Mouse (Mus musculus): ENCODE results near the gene Med31. TPM values are rescaled to one million over a fixed set of nuclear protein-coding genes. Genes with fewer than 3 reads are reported as not detected.
A peak's percentile ranks its signal among the peaks of the same experiment; 100 is the strongest.
"Not testable (repeated sequence)": the region's sequence is repeated elsewhere in the genome, so short reads cannot be mapped to it uniquely, and the experiment has no call there.

Med31 gene
- polyA plus RNA-seq, 1 experiment from 2014 or later, result 29.8 TPM

GRCm38 (mm10) chr11:72181136-72181535, 34.3 kb downstream of the Med31 start:
- Histone ChIP-seq H3K4me2 (no peak overlapping the region), H3K36me3 (ENCODE audit: control insufficient read depth, insufficient read depth, low read length) (peaks cover 13% of the 10 kb centered on the region), H3K27me3 (replicated peaks; ENCODE audit: control insufficient read depth, insufficient read depth, low read length) (no peaks in the 10 kb centered on the region), H3K9me3 (ENCODE audit: control insufficient read depth, low read length) (no peaks in the 10 kb centered on the region), H3K27ac (ENCODE audit: low read depth, low read length) (no peak overlapping the region), H3K4me1 (replicated peaks; ENCODE audit: control insufficient read depth, insufficient read depth, low read length) (no peaks in the 10 kb centered on the region), H3K9ac (ENCODE audit: low read depth, low read length) (no peak overlapping the region), H3K4me3 (ENCODE audit: low read depth, low read length) (no peak overlapping the region)
- DNase-seq (ENCODE audit: low spot score), result no peak
- no peak for ATAC-seq (replicated peaks; ENCODE audit: low FRiP score)
- WGBS, result 87% methylated on average over 4 of the region's 4 CpGs

DNA sequence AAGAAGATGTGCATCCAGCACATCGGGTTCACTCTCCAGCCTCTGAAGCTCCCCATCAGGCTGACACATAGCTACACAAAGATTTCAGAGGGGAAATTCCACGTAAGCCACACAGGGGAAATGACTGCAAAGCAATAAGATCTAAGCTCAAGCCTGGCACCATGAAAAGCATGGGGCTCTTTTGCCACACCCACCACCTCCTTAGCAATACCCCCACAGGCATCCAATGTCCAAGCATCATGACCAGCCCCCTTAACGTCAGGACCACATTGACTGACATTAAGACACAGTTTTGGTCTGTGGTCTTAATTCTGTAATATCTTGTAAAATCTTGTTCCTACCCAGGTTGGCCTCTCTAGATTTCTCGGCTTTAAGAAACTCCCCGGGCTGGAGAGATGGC, 34.8 kb downstream of the Med31 start:
- 88% methylated on average over 5 of the region's 5 CpGs for WGBS
- H3K36me3 ChIP-seq (ENCODE audit: control insufficient read depth, insufficient read depth, low read length), result peaks cover 13% of the 10 kb centered on the region

GRCm38 (mm10) chr11:72176553-72176952, 38.8 kb downstream of the Med31 start:
- no peak overlapping the region for H3K4me3 ChIP-seq (ENCODE audit: low read depth, low read length)
- H3K4me1 ChIP-seq (replicated peaks; ENCODE audit: control insufficient read depth, insufficient read depth, low read length), result no peaks in the 10 kb centered on the region
- H3K9me3 ChIP-seq (ENCODE audit: control insufficient read depth, low read length), result no peaks in the 10 kb centered on the region
- no peaks in the 10 kb centered on the region for H3K27me3 ChIP-seq (replicated peaks; ENCODE audit: control insufficient read depth, insufficient read depth, low read length)
- H3K9ac ChIP-seq (ENCODE audit: low read depth, low read length), result no peak overlapping the region
- no peak for ATAC-seq (replicated peaks; ENCODE audit: low FRiP score)
- no peak for DNase-seq (ENCODE audit: low spot score)
- WGBS, result 80% methylated on average over 3 of the region's 3 CpGs
- H3K36me3 ChIP-seq (ENCODE audit: control insufficient read depth, insufficient read depth, low read length), result peaks cover 18% of the 10 kb centered on the region
- H3K4me2 ChIP-seq, result no peak overlapping the region
- H3K27ac ChIP-seq (ENCODE audit: low read depth, low read length), result no peak overlapping the region

More for the DNA sequence above, 34.8 kb downstream of the Med31 start:
- DNase-seq (ENCODE audit: low spot score) (no peak), ATAC-seq (replicated peaks; ENCODE audit: low FRiP score) (no peak)
- H3K4me3 ChIP-seq (ENCODE audit: low read depth, low read length), result no peak overlapping the region
- H3K27ac ChIP-seq (ENCODE audit: low read depth, low read length), result no peak overlapping the region
- H3K27me3 ChIP-seq (replicated peaks; ENCODE audit: control insufficient read depth, insufficient read depth, low read length), result no peaks in the 10 kb centered on the region
- H3K4me1 ChIP-seq (replicated peaks; ENCODE audit: control insufficient read depth, insufficient read depth, low read length), result no peaks in the 10 kb centered on the region
- no peak overlapping the region for H3K9ac ChIP-seq (ENCODE audit: low read depth, low read length)
- no peak overlapping the region for H3K4me2 ChIP-seq
- no peaks in the 10 kb centered on the region for H3K9me3 ChIP-seq (ENCODE audit: control insufficient read depth, low read length)

- no peak overlapping the region for H3K27ac ChIP-seq (ENCODE audit: low read depth, low read length)
- no peak overlapping the region for H3K4me2 ChIP-seq
- H3K27me3 ChIP-seq (replicated peaks; ENCODE audit: control insufficient read depth, insufficient read depth, low read length), result no peaks in the 10 kb centered on the region
- no peak for DNase-seq (ENCODE audit: low spot score)
- WGBS, result 90% methylated on average over 5 of the region's 5 CpGs
- H3K4me1 ChIP-seq (replicated peaks; ENCODE audit: control insufficient read depth, insufficient read depth, low read length), result no peaks in the 10 kb centered on the region
- peaks cover 17% of the 10 kb centered on the region for H3K36me3 ChIP-seq (ENCODE audit: control insufficient read depth, insufficient read depth, low read length)
- no peak overlapping the region for H3K9ac ChIP-seq (ENCODE audit: low read depth, low read length)
- no peak for ATAC-seq (replicated peaks; ENCODE audit: low FRiP score)
- no peak overlapping the region for H3K4me3 ChIP-seq (ENCODE audit: low read depth, low read length)
- H3K9me3 ChIP-seq (ENCODE audit: control insufficient read depth, low read length), result no peaks in the 10 kb centered on the region
Measured at GRCm38 (mm10) chr11:72175966-72176365, 39.4 kb downstream of the Med31 start.

DNA sequence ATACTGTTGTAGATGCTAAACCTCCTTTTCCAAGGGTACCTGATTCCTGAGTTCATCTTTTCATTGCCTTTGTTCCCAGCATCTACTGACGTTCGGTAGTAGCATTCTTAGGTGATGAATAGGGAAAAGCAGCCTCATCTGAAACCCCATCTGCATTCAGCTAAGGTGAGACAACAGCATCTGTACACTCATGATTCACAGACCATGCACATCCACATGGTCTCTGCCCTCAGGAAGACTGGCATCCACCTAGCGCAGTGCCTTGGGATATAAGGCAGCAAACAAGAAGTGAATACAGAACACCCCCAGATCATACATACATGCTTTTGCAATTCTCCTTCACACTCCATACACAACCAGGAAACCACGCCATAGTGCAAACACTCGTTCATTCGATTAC, 40.7 kb downstream of the Med31 start:
- Histone ChIP-seq H3K9ac (ENCODE audit: low read depth, low read length) (no peak overlapping the region), H3K36me3 (ENCODE audit: control insufficient read depth, insufficient read depth, low read length) (peaks cover 12% of the 10 kb centered on the region), H3K4me2 (no peak overlapping the region), H3K4me1 (replicated peaks; ENCODE audit: control insufficient read depth, insufficient read depth, low read length) (no peaks in the 10 kb centered on the region), H3K27me3 (replicated peaks; ENCODE audit: control insufficient read depth, insufficient read depth, low read length) (no peaks in the 10 kb centered on the region), H3K27ac (ENCODE audit: low read depth, low read length) (no peak overlapping the region), H3K9me3 (ENCODE audit: control insufficient read depth, low read length) (no peaks in the 10 kb centered on the region), H3K4me3 (ENCODE audit: low read depth, low read length) (no peak overlapping the region)
- ATAC-seq (replicated peaks; ENCODE audit: low FRiP score) (no peak), DNase-seq (ENCODE audit: low spot score) (no peak)
- WGBS, result 96% methylated on average over 6 of the region's 6 CpGs

GRCm38 (mm10) chr11:72173506-72173905, 41.9 kb downstream of the Med31 start:
- no peak overlapping the region for H3K4me3 ChIP-seq (ENCODE audit: low read depth, low read length)
- WGBS, result 83% methylated on average over 5 of the region's 5 CpGs
- H3K27me3 ChIP-seq (replicated peaks; ENCODE audit: control insufficient read depth, insufficient read depth, low read length), result no peaks in the 10 kb centered on the region
- H3K36me3 ChIP-seq (ENCODE audit: control insufficient read depth, insufficient read depth, low read length), result peaks cover 8% of the 10 kb centered on the region; the same call in 1 of the 2 replicates
- no peak for ATAC-seq (replicated peaks; ENCODE audit: low FRiP score)
- no peak overlapping the region for H3K4me2 ChIP-seq
- H3K9ac ChIP-seq (ENCODE audit: low read depth, low read length), result no peak overlapping the region
- no peaks in the 10 kb centered on the region for H3K9me3 ChIP-seq (ENCODE audit: control insufficient read depth, low read length)
- H3K4me1 ChIP-seq (replicated peaks; ENCODE audit: control insufficient read depth, insufficient read depth, low read length), result no peaks in the 10 kb centered on the region
- no peak overlapping the region for H3K27ac ChIP-seq (ENCODE audit: low read depth, low read length)
- no peak for DNase-seq (ENCODE audit: low spot score)

DNA sequence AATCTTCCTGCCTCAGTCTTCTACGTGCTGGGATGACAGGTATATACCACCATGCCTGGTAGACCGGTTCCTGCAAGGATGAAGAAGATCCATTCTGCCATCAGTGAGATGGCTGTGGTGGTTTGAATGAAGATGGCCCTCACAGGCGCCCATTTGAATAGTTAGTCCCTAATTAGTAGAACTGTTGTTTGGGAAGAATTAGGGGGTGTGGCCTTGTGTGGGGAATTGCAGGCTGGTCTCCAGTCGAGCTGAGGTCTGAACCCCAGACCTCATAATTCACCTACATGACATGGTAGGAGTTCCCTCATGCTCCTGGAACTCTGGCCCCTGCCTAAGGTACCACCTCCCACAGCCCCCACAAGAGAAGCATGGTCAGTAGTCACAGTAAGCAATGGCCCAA, 43.5 kb downstream of the Med31 start:
- not testable (repeated sequence) for H3K9ac ChIP-seq (ENCODE audit: low read depth, low read length); DNase-seq (ENCODE audit: low spot score); ATAC-seq (replicated peaks; ENCODE audit: low FRiP score); H3K36me3 ChIP-seq (ENCODE audit: control insufficient read depth, insufficient read depth, low read length); H3K4me3 ChIP-seq (ENCODE audit: low read depth, low read length); H3K4me2 ChIP-seq; H3K4me1 ChIP-seq (replicated peaks; ENCODE audit: control insufficient read depth, insufficient read depth, low read length); H3K27me3 ChIP-seq (replicated peaks; ENCODE audit: control insufficient read depth, insufficient read depth, low read length); H3K27ac ChIP-seq (ENCODE audit: low read depth, low read length); H3K9me3 ChIP-seq (ENCODE audit: control insufficient read depth, low read length)
- 81% methylated on average over 4 of the region's 4 CpGs for WGBS

GRCm38 (mm10) chr11:72169871-72170270, 45.5 kb downstream of the Med31 start:
- H3K9me3 ChIP-seq (ENCODE audit: control insufficient read depth, low read length), result no peaks in the 10 kb centered on the region

GRCm38 (mm10) chr11:72163198-72163597, 52.2 kb downstream of the Med31 start:
- Histone ChIP-seq H3K36me3 (ENCODE audit: control insufficient read depth, insufficient read depth, low read length) (peaks cover 10% of the 10 kb centered on the region; the same call in 1 of the 2 replicates), H3K4me3 (ENCODE audit: low read depth, low read length) (no peak overlapping the region), H3K9ac (ENCODE audit: low read depth, low read length) (no peak overlapping the region), H3K27me3 (replicated peaks; ENCODE audit: control insufficient read depth, insufficient read depth, low read length) (no peaks in the 10 kb centered on the region), H3K9me3 (ENCODE audit: control insufficient read depth, low read length) (no peaks in the 10 kb centered on the region), H3K4me1 (replicated peaks; ENCODE audit: control insufficient read depth, insufficient read depth, low read length) (no peaks in the 10 kb centered on the region), H3K27ac (ENCODE audit: low read depth, low read length) (no peak overlapping the region), H3K4me2 (no peak overlapping the region)
- DNase-seq (ENCODE audit: low spot score), result no peak
- 81% methylated on average over 2 of the region's 2 CpGs for WGBS
- ATAC-seq (replicated peaks; ENCODE audit: low FRiP score), result no peak

More at GRCm38 (mm10) chr11:72169871-72170270, 45.5 kb downstream of the Med31 start:
- H3K9ac ChIP-seq (ENCODE audit: low read depth, low read length), result no peak overlapping the region
- no peak overlapping the region for H3K4me2 ChIP-seq
- H3K27ac ChIP-seq (ENCODE audit: low read depth, low read length), result no peak overlapping the region
- H3K27me3 ChIP-seq (replicated peaks; ENCODE audit: control insufficient read depth, insufficient read depth, low read length), result no peaks in the 10 kb centered on the region
- 0 out of 2 replicates have a peak, but pooled peaks have one; percentile 20 for ATAC-seq (replicated peaks; ENCODE audit: low FRiP score)
- peaks cover 11% of the 10 kb centered on the region; the same call in 1 of the 2 replicates for H3K36me3 ChIP-seq (ENCODE audit: control insufficient read depth, insufficient read depth, low read length)
- 69% methylated on average over 4 of the region's 4 CpGs for WGBS
- no peak overlapping the region for H3K4me3 ChIP-seq (ENCODE audit: low read depth, low read length)
- H3K4me1 ChIP-seq (replicated peaks; ENCODE audit: control insufficient read depth, insufficient read depth, low read length), result no peaks in the 10 kb centered on the region
- no peak for DNase-seq (ENCODE audit: low spot score)

Measured in liver, embryonic 11.5 days (tissue).